7 mouse cellular contexts compared by ENCODE assay signal in genomic region chr17:31057891-31058744, GRCm38 (mm10). TPM values are rescaled to one million over a fixed set of nuclear protein-coding genes. Genes with fewer than 3 reads are reported as not detected.
DNase-seq lines count a peak whose midpoint lies in the region; ATAC-seq and TF ChIP-seq lines count a peak whose summit lies in the region.

No protein-coding gene starts in this region.

- H3K36me3 ChIP-seq in forebrain, embryonic 14.5 days (ENCODE audit: control insufficient read depth, insufficient read depth, low read length), result no peaks in the 10 kb centered on the region
- H3K36me3 ChIP-seq in midbrain, postnatal 0 days (ENCODE audit: insufficient read depth, low read length), result no peaks in the 10 kb centered on the region

- WGBS in forebrain, embryonic 14.5 days, result 2% methylated on average over 30 of the region's 31 CpGs
- WGBS in midbrain, postnatal 0 days, result under 1% methylated on average over 30 of the region's 31 CpGs

- H3K4me2 ChIP-seq in forebrain, embryonic 14.5 days (ENCODE audit: low read length), result peak overlapping the region; percentile 92
- H3K4me2 ChIP-seq in midbrain, postnatal 0 days (ENCODE audit: low read depth, low read length, poor library complexity, severe bottlenecking), result peak overlapping the region; percentile 83

- peaks cover 10% of the 10 kb centered on the region for H3K4me1 ChIP-seq in forebrain, embryonic 14.5 days (ENCODE audit: control insufficient read depth, insufficient read depth, low read length)
- 0 out of 2 replicates have a peak, but pooled peaks cover 13% of the 10 kb centered on the region for H3K4me1 ChIP-seq in midbrain, postnatal 0 days (ENCODE audit: insufficient read depth, low read length)

- peaks cover 4% of the 10 kb centered on the region; the same call in 1 of the 2 replicates for H3K27me3 ChIP-seq in forebrain, embryonic 14.5 days (replicated peaks; ENCODE audit: control insufficient read depth, insufficient read depth, low read length)
- H3K27me3 ChIP-seq in midbrain, postnatal 0 days (ENCODE audit: insufficient read depth, low read length), result no peaks in the 10 kb centered on the region

- peak overlapping the region; percentile 78 for H3K9ac ChIP-seq in forebrain, embryonic 14.5 days (ENCODE audit: low read length)
- H3K9ac ChIP-seq in midbrain, postnatal 0 days (replicated peaks; ENCODE audit: low read length, poor library complexity, severe bottlenecking), result peak overlapping the region; percentile 80

- H3K9me3 ChIP-seq in forebrain, embryonic 14.5 days (replicated peaks; ENCODE audit: control insufficient read depth, low read length), result peaks cover 6% of the 10 kb centered on the region; the same call in 1 of the 2 replicates
- H3K9me3 ChIP-seq in midbrain, postnatal 0 days (ENCODE audit: low read length), result no peaks in the 10 kb centered on the region

- DNase-seq in layer of hippocampus, adult 9-11 months, result peak; percentile 63
- no peak for DNase-seq in layer of hippocampus, adult 9-10 months (ENCODE audit: low spot score)
- peak; percentile 72 to 84 for DNase-seq in cerebellum, adult 18-20 months
- no peak for DNase-seq in forebrain, embryonic 14.5 days (ENCODE audit: low spot score)
- DNase-seq in left cerebral cortex, postnatal 4 days, result peak; percentile 39
- DNase-seq in midbrain, postnatal 0 days (ENCODE audit: low spot score), result peak; percentile 49
- no peak for DNase-seq in urinary bladder, adult 18-20 months (ENCODE audit: low spot score in 2 of 2)

- peak; percentile 49 for ATAC-seq in forebrain, embryonic 14.5 days
- peak; percentile 67 for ATAC-seq in midbrain, postnatal 0 days (ENCODE audit: low FRiP score)

- intact Hi-C loops in left cerebral cortex, postnatal 4 days (cut with DNase I), result no loop called here

- peak overlapping the region; percentile 62 for H3K4me3 ChIP-seq in forebrain, embryonic 14.5 days (ENCODE audit: low read depth, low read length)
- peak overlapping the region; percentile 85 for H3K4me3 ChIP-seq in midbrain, postnatal 0 days (ENCODE audit: low read depth, low read length)

- peak overlapping the region; percentile 85 for H3K27ac ChIP-seq in forebrain, embryonic 14.5 days (ENCODE audit: low read depth, low read length)
- peak overlapping the region; percentile 87 for H3K27ac ChIP-seq in midbrain, postnatal 0 days (ENCODE audit: low read depth, low read length)

- TF ChIP-seq CTCF in midbrain, postnatal 0 days (IDR thresholded peaks at IDR 0.05), result peak; percentile 38

RNA-seq across cellular contexts. Expression of gene Abcg1, which starts 0.6 kb away (rescaled TPM):
- 16.8 and 19.7 TPM in 2 replicates for polyA plus RNA-seq in forebrain, embryonic 14.5 days (2014; fragmentation: Nextera tagmentation; extraction: Ambion mirVana)
- total RNA-seq in left cerebral cortex, postnatal 4 days (2021), result 10 to 100 TPM; 18.5 to 20.0 TPM
- total RNA-seq in midbrain, postnatal 0 days (2014; rRNA removed), result 29.2 and 38.7 TPM in 2 replicates
- 19.6 and 20.7 TPM in 2 replicates for polyA plus RNA-seq in midbrain, postnatal 0 days (2015; fragmentation: Nextera tagmentation; extraction: Ambion mirVana)

Comparison
In these comparisons a context has a peak if more than half of its experiments do, and no peak if none do; other contexts are left out.
1. DNase-seq: peak in layer of hippocampus, adult 9-11 months (single experiment), cerebellum, adult 18-20 months (2 of 2), left cerebral cortex, postnatal 4 days (single experiment) and midbrain, postnatal 0 days (single experiment); none in layer of hippocampus, adult 9-10 months (single experiment), forebrain, embryonic 14.5 days (single experiment) and urinary bladder, adult 18-20 months (0 of 2).